Mouse (Mus musculus): ENCODE measurements around the gene Rab6a.

DNA sequence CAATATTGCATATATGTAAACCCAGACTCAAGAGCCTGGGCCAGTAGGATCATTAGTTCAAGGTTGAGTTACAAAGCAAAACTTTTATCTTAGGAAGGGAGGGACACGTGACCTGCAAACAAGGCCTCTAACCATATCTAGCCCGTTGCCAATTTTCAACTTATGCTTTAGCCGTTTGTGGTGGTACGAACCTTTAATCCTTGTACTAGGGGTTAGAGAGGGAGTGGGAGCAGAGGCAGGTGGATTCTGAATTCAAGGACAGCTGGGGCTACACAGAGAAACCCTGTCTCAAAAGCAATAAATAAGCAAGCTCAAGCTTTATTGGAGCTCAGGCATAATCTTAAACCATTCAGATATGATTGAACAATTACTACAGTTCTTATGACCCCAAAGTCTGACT, 35.2 kb downstream of the Rab6a start:
- TF ChIP-seq CTCF (IDR thresholded peaks at IDR 0.05; ENCODE audit: low read depth, low read length) = no peak
- no peak for TF ChIP-seq POLR2A (IDR thresholded peaks at IDR 0.05; ENCODE audit: extremely low read depth, insufficient read depth, low read length)

Measured in liver, adult 2 months (tissue).